Mouse (Mus musculus): Measurements from ENCODE around the gene 4933411K16Rik. TPM values are rescaled to one million over a fixed set of nuclear protein-coding genes. Genes with fewer than 3 reads are reported as not detected.

Gene 4933411K16Rik
- total RNA-seq, 2 experiments from 2014 or later, result 0.48 to 0.85 TPM

DNA sequence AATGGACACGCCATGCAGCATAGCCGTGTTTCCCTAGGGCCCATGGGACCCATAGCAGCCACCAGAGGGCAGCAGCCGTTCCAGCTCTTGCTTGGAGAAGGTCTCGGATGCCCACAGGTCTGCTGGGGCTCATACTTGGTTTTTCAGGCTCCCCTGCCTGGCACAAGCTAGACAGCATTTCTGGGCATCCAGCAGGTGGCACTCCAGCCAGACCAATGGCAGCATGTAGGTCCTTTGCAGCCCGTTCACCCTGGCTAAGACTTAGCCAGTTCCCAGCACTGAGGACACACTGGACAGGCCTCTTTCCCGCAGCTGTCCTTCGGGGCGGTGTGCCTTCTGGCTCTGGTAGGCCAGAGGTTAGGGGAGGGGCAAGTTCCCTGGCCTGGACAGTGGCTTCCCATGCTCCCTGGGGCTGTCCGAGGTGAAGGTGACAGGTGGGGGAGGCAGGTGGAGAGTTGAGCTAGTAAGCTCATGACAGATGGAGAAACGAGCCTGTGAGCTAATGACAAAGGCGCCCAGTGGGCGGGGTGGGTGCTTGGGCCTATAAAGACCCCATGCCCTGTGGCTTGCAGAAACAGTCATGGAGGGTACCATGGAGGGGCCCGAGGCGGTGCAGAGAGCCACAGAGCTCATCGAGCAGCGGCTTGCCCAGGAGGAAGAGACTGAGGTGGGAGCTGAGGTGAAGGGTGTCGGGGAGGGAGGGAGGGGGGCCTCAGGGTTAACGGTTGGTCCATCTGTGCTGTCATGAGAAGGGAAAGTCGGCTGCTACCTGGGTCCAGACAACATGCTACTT is 16.4 kb upstream of the 4933411K16Rik start, which contains the start of gene Ankrd2:
Gene Ankrd2, plus strand, starts transcription at position 545 of the 793 bp plus-strand sequence.
- DNase-seq (ENCODE audit: low spot score), result peak; percentile 85

DNA sequence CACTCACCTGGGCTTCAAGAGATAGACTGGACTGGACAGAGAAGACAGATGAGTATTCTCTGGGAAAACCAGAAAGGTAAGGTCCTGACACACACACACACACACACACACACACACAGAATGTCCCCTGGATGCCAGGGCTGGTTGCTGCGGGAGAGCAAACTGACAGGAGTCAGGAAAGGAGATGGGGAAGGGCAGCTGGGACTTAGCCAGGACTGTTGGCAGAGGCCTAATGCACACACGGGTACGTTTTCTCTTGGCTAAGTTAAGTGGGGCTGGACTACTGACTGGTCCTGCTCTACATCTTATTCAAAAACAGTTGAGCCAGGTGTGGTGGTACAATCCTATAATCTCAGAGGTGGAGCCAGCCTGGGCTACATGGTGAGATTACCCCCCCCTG is 15.7 kb upstream of the 4933411K16Rik start:
- DNase-seq (ENCODE audit: low spot score), result no peak

DNA sequence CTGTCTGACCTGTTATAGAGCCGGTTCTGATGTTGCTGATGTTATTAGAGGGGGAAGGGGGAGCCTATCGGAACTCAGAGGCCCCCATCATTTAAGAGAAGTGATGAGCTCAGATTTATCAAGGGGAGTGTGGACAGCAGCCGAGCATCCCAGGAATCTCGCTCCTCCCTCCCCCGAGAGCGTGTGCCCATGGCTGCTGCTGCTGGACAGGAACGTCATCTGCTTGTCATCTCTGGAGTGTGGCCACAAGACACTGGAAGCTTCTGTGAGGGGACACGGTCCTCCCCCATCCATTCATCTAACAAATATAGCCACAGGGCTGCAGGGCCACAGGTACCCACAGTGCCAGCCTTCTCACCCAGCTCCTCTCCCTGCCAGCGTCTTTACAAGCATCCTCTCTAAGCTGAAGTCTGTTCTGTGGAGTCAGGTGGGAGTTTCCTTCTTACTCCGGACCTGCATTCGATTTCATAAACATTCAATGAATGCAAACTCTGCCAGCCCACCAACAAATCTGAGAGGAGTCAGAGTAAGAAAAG is 14.8 kb upstream of the 4933411K16Rik start:
- DNase-seq (ENCODE audit: low spot score), result no peak

DNA sequence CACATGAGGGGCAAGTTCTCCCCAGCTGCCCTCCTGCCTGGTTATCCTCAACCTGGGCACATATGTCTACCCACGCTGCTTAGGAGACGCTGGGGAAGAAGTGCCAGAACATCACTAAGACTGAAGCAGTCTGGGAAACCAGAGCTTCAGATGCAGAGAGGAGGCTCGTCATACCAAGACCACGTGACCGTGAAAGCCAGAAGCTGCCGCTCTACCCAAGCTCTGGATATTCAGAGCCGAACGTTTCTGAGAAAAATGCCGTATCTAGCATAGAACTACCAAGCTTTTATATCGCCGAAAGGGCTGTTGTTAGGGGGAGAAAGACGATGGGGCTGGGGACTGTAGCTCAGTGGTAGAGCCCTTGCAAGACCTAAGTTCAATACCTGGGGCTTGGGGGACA is 13.7 kb upstream of the 4933411K16Rik start:
- no peak for DNase-seq (ENCODE audit: low spot score)

DNA sequence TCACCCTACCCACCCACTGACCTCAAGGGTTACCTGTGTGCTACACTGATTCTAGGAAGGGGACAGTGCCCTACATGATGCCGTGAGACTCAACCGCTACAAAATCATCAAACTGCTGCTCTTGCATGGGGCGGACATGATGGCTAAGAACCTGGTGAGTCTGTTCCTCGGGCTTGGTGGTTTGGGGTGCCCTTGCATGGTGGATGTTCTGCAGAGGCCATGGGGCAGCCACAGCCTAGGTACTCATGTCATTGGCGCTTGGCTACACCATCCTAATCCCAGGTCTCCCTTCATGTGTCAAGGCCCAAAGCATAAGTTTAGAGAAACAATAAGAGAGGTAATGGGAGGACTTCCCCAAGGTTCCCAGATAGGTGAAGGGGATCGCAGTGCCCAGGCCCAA is 8.1 kb upstream of the 4933411K16Rik start:
- no peak for DNase-seq (ENCODE audit: low spot score)

DNA sequence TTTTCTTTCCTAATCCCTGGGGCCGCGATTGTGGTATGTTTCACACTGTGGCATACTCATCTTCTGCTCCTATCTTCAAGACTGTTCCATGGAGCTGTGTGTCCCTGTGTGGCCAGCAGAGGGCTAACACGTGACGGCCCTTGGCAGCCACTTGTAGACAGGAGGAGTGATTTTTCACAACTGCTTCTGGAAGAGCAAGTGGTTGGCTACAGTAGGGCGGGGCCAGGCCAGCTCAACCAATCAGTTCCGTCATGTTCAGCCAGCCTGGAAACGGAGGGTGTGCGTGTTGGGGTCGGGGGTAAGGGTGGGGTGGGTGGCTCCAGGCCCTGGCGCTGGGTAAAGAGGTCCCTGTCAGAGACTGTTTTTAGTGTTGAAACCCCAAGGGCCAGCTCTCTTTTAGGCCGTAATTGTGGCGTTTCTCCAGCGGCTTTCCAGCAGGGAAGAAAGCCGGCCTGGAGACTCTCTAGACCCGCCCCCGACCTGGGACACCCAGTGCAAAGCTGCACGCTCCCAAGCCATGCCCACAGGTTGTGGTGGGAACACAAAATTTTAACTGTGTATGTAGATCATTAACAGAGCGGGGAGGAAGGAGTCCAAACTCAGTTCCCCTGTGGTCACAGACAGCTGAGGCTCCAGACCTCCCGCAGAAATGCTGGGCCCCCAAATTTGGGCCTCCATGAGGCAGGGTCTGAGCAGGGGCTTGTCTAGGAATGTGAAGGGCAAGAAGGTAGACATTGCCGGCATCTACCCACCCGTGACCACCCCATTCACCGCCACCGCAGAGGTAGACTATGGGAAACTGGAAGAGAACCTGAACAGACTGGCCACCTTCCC is 6.6 kb upstream of the 4933411K16Rik start, which contains the start of gene Hoga1:
Gene Hoga1, plus strand, starts transcription at position 342 of the 834 bp plus-strand sequence.
- peak; percentile 90 for DNase-seq (ENCODE audit: low spot score)

DNA sequence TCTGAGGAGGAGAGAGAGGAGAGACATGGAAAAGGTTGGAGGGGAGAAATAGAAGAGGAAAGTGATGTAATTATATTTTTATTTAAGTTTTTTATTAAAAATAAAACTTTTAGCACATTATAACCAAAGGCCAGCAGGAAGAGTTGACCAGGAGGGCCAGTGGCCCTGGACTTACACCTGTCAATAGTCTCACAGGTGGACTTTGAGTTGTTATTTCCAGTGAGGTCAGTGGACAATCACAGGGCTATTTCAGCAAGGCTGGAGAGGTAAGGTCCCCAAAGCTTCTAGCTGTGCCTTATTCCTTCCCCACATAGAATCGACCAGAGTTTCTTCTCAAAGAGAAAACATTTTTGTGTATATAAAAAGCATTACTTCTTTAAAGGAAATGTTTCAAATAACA is 1.8 kb upstream of the 4933411K16Rik start:
- DNase-seq (ENCODE audit: low spot score), result no peak

DNA sequence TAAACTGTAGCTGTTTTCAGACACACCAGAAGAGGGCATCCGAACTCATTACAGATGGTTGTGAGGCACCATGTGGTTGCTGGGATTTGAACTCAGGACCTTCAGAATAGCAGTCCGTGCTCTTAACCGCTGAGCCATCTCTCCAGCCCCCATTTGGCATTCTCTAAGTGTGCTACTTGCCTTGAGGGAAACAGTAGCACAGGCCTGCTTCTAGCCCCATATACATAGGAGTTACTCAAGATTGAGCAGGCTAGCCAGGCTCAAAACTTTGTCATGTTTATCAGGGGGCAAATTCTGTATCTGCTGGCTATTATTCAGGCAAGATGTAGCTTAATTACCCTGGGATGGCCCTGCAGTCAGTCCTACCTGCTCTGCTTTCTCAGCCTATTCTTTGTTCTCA is 697 bp upstream of the 4933411K16Rik start:
- no peak for DNase-seq (ENCODE audit: low spot score)

DNA sequence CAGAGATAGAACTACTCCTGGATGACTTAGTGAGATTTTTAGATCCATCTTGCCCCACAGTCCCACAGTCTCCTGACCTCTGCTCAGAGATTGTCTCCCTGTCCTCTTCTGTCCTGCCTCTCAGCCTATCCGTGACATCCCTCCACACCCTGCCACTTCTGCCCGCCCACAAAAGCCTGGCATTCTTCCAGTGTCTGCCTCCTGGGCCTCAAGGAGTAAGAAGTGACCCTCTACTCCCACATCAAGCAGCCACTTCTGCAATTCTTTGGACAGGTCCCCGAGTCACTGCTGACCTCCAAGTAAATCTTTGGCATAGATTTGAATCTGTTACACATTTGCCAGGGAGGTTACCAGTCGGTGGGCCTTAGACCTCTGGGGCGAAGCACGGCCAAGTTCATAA is 2.2 kb downstream of the 4933411K16Rik start:
- DNase-seq (ENCODE audit: low spot score), result no peak

DNA sequence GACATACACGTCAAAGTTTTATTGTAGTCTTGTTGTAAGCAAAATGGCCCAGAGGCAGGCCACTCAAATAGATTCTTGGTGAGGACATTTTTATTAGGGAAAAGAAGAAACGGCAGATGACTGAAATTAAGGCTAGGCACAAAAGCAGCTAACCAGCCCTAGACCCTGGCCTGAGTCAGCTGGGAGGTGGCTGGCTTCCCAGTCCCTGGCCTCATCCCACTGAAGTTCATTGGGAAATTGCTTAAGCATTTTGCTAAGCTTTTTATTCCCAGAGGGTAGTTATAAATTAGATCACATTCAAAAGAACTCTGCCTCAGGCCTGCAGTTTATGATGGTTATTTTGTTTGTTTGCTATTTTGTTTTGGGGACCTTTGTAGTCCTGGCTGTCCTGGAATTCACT is 3.8 kb downstream of the 4933411K16Rik start:
- peak; percentile 74 for DNase-seq (ENCODE audit: low spot score)

DNA sequence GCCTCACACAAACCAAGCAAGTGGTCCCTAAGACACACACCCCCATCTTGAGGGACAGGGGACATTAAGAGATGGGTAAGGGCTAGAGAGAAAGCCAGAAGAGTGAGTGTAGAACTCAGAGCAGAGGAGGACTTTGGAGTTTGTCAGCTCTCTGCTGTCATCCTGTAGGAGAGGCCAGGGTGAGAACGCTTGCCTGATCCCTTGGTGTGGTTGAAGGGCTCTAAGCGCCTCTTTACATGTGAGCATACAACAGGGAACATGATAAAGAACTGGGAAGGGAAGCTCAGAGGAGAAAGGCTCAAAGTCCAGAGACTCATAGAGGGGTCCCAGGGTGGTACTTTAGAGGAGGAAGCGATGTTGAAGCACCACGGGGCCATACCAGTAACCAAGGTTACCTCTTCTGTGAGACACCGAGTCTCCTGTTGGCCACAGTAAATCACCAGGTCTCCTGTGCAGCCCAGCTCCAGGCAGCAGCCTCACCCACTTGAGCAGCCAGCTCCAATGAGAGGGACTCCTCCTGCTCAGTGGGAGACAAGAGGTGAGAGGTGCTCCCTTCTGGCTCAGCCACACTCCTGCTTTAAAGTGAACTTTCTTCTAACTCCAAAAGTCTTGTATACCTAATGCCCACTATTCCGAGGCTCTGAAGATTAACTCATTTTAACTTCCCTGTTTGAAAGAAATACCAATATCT is 4.8 kb downstream of the 4933411K16Rik start:
- DNase-seq (ENCODE audit: low spot score), result no peak

DNA sequence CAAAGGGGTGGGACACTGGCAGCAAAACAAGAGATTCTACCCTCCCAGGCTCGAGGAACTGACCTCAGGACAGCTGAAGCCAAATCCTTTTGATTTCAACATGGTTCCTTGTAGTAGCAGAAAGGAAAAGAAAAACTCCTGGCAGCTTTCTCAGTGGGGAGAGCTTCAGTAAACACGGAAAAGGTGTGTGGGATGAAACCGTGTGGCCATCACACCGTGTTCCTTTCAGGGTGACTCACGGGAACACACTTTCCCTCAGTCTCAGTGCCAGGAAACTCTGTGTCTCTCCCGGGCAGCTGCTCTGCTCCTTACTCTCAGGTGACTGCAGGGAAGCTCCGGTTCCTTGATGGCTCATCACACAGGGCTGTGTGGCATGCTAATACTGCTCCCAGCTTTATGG is 6.4 kb downstream of the 4933411K16Rik start:
- peak; percentile 62 for DNase-seq (ENCODE audit: low spot score)

DNA sequence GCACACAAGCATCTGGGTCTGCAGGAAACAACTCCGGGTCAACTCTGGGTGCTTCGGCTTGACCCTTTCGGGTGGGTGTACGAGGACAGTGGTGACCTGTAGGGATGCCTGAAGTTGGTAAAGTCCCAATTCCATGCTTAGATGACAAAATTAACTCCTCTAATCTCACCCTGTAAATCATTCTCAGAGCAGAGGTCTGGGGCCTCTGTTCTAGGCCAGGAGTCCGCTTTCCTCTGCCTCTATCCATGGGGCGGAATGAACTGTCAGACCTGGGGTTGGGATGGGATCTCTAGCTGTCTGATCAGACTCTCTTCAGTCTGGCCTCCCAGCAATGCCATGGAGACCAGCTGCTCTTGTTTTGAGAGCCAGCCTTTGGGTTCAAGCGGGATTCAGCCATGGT is 9.4 kb downstream of the 4933411K16Rik start:
- DNase-seq (ENCODE audit: low spot score), result no peak

DNA sequence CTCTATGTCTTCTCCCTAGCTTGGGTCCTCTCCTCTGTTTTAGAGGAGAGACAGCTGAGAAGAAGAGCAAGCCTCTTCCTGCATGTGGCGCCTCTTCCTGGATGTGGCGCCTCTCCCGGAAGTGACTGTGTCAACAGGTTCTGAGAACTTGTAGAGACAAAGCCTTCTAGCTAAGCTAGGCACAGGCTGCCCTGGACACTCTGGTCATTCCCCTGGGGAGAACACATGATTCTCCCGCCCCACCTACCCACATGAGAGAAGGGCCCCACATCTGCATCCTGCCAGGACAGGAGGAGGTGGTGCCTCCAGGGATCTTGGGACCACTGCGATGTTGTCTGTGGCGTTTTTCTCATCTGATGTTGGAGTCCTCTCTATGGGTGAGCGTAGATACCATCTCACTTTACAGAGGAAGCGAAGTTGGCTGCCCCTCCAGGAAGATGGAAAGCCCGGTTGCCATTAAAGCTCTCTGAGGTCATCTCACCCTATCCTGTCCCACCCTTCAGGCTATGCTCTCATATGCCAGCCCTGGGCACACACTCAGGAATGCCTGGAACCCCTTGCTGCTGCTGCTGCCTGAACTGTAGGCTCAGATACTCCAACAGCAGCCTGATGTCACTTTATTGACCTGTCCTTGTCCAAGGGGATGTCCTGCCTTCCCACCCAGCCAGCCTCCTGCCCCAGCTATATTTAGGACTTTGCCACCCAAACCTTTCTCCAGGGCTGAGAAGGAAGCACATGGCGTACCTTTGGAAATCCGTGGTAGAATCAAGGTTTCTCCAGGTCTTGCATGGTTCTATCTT is 16.6 kb downstream of the 4933411K16Rik start:
- DNase-seq (ENCODE audit: low spot score), result peak; percentile 81

DNA sequence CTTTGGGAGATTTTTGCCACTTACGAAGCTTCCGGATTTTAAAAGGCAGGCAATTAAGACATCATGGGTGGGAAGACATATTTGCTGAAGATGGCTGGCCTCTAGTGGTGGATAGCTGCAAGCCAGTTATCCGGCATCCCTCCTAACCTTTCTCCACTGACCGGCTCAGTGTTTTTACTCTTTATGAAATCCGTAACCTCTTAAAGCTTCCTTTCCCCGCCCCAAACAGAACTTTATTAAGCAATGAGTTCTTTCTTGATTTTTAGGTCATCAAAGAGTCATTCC is 17.1 kb downstream of the 4933411K16Rik start:
- DNase-seq (ENCODE audit: low spot score), result peak; percentile 59

DNA sequence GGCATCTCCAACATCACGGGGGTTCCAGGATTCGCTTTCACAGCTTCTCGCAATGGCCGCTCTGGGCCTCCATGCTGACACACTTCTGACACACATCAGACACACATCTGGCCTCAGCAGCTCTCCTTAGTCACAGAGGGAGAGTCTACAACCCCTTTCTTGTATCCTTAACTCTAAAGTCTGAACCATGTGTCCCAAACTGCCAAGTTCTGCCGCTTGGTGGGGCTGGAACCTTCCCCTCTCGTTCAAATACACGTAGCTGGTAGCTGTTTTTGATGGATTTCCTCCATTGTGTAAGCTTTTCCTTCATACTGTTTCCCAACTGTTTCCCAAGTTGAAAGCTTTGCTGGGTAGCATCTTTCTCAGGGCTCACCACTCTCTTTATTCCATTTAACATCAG is 19.2 kb downstream of the 4933411K16Rik start:
- no peak for DNase-seq (ENCODE audit: low spot score)

DNA sequence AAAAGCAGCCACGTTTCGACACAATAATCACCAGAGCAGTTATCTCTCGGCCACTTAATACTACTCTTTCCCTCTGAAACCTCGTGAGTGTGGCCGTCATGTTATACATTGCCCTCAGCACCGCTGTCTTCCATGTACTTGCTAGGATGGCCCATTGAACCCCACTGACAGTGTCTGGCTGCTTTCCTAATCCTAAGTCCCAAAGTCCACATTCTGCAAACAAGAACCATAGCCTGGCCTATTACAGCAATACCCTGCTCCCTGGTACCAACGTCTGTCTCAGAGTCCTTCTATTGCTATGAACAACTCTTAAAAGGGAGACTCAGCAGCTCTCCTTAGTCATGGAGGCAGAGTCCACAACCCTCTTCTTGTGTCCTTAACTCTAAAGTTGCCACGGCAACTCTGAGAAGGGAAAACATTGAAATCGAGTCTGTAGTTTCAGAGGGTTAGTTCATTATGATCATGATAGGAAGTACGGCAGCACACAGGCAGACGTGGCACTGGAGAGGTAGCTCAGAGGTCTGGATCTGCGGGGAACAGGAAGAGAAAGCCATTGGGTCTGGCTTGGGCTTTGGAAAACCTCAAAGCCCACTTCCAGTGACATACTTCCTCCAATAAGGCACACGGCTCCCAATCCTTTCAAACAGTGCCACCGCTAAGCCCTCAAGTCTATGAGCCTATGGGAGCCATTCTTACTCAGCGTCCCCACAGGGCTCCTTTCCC is 20.0 kb downstream of the 4933411K16Rik start:
- DNase-seq (ENCODE audit: low spot score), result no peak

DNA sequence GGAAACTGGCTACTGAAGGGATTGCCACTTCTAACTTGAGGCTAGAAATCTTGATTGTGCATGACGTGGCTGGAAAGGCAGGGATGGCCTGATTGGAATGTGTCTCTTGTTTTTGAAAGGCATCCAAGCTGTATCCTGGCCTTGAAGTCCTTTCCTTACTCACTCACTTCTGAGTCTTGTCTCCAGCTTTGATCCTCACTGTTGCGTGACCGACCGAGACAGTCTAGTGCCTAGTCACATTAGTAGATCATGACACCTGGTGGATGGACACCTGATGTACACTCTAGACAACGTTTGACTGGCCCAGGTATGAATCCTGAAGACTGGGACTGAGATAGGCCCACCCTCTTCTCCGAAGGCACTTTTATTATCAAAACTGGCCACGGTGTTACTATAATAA is 20.8 kb downstream of the 4933411K16Rik start:
- no peak for DNase-seq (ENCODE audit: low spot score)

DNA sequence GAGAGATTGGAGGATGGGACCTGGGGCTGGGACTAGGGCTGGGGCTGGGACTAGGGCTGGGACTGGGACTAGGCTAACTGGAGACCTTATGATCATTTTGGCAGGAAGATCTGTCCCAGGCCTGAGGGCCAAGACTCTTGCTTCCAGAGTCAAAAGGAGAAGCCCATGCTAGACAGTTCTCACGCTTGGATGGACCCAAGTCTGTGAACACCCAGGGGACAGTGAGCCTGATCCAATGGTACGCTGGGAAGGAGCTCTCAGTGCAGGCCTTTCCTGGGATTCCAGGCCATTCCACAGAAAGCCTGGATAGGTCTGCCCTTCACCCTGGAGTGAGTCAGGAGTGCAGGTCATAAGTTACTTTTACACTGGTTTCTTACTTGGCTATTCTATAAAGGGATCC is 23.0 kb downstream of the 4933411K16Rik start:
- DNase-seq (ENCODE audit: low spot score), result no peak

DNA sequence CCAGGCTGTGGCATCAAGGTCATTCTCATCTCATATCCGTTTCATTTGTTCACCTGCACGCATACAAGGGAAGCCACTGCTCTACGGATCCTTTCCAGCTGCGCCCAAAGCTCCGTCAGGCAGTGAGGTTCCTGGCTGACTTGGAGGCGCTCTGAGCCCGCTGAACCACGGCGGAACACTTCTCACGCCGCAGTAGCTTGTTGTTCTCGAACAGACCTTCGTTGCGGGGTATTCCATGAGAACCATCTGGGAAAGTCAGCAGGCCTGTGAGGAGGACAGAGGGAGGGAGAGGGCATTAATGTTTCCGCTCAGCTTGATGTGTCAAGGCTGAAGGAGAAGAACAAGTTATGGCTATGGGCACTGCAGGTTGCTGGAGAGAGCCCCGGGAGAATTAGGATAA is 23.9 kb downstream of the 4933411K16Rik start:
- DNase-seq (ENCODE audit: low spot score), result no peak

Data from gastrocnemius, adult 18-20 months (tissue).